Mouse (Mus musculus): ENCODE results near the gene Glod4. TPM values are rescaled to one million over a fixed set of nuclear protein-coding genes. Genes with fewer than 3 reads are reported as not detected.

The Glod4 gene
- total and polyA plus RNA-seq, 3 experiments = 121 to 190 (median 161) TPM

- no peak for TF ChIP-seq USF1 (IDR thresholded peaks at IDR 0.05; ENCODE audit: low read depth, low read length)
- no peak for TF ChIP-seq E2F4 (IDR thresholded peaks at IDR 0.05; ENCODE audit: insufficient replicate concordance, low read depth, low read length)
- TF ChIP-seq JUN (IDR thresholded peaks at IDR 0.05; ENCODE audit: insufficient read depth, low read depth, low read length) = no peak
- TF ChIP-seq IRF4 (IDR thresholded peaks at IDR 0.05; ENCODE audit: low read depth, low read length) = no peak
- TF ChIP-seq HCFC1 (IDR thresholded peaks at IDR 0.05; ENCODE audit: low read depth, low read length) = no peak
- no peak for TF ChIP-seq USF2 (conservative IDR thresholded peaks at IDR 0.05; ENCODE audit: low read depth, low read length)
- no peak for TF ChIP-seq TBP (conservative IDR thresholded peaks at IDR 0.05; ENCODE audit: low read depth, low read length)
- no peak for TF ChIP-seq BHLHE40 (IDR thresholded peaks at IDR 0.05; ENCODE audit: low read depth, low read length)
- TF ChIP-seq MAFK (IDR thresholded peaks at IDR 0.05; ENCODE audit: insufficient replicate concordance, low read length) = no peak
- no peak for TF ChIP-seq TCF12 (IDR thresholded peaks at IDR 0.05; ENCODE audit: low read depth, low read length)
- TF ChIP-seq RAD21 (IDR thresholded peaks at IDR 0.05; ENCODE audit: low read depth, low read length) = no peak
- no peak for TF ChIP-seq POLR2AphosphoS2 (IDR thresholded peaks at IDR 0.05; ENCODE audit: low read depth, low read length)
- TF ChIP-seq NELFE (IDR thresholded peaks at IDR 0.05; ENCODE audit: low read depth, low read length) = no peak
- TF ChIP-seq ZNF384 (IDR thresholded peaks at IDR 0.05; ENCODE audit: low read depth, low read length) = no peak
- no peak for TF ChIP-seq ZMIZ1 (IDR thresholded peaks at IDR 0.05; ENCODE audit: low read depth, low read length)
- no peak for TF ChIP-seq MYC (IDR thresholded peaks at IDR 0.05; ENCODE audit: low read depth, low read length)
- TF ChIP-seq MAX (IDR thresholded peaks at IDR 0.05; ENCODE audit: low read length) = no peak
- peaks cover 0 to 10% of the 10 kb centered on the region in 2 experiments; a peak in 2 of 4 replicates for H3K4me1 ChIP-seq (ENCODE audit: control insufficient read depth in 1 of 2, insufficient read depth in 2 of 2)
- H3K4me2 ChIP-seq (ENCODE audit: insufficient read depth, low read depth, poor library complexity, severe bottlenecking) = no peak overlapping the region
- H3K36me3 ChIP-seq (replicated peaks in 1 of 2; ENCODE audit: control insufficient read depth in 1 of 2, insufficient read depth in 1 of 2, low read length in 1 of 2) = peaks cover 35 to 90% of the 10 kb centered on the region in 2 experiments
- no peak overlapping the region for H3K9ac ChIP-seq (ENCODE audit: insufficient read depth, low read depth)
- dilution Hi-C loops (cut with MboI; ENCODE audit: extremely low pct_ligation_motif_present, extremely low pct_unique_long_range_greater_than_20kb, low sequenced_read_pairs) (no loop called here), in situ Hi-C loops (cut with MboI; ENCODE audit: low pct_ligation_motif_present, low pct_unique_long_range_greater_than_20kb, low sequenced_read_pairs) (no loop called here)
- no peaks in the 10 kb centered on the region for H3K79me2 ChIP-seq (replicated peaks; ENCODE audit: control insufficient read depth, extremely low read depth, insufficient read depth, poor library complexity, severe bottlenecking)
- no peak overlapping the region for H3K27ac ChIP-seq (ENCODE audit: insufficient read depth, low read depth)
- H3K4me3 ChIP-seq (replicated peaks in 1 of 3; ENCODE audit: low read depth in 2 of 3, low read length in 2 of 3, poor library complexity in 1 of 3) = no peak overlapping the region
- H3K27me3 ChIP-seq (replicated peaks) = no peaks in the 10 kb centered on the region
- H3K9me3 ChIP-seq (replicated peaks; ENCODE audit: low read length) = no peaks in the 10 kb centered on the region
- no peak for DNase-seq (ENCODE audit: extremely low read depth)
These were observed 155.0 kb downstream of the Glod4 start for GRCm38 (mm10) chr11:76088506-76088905.

DNA sequence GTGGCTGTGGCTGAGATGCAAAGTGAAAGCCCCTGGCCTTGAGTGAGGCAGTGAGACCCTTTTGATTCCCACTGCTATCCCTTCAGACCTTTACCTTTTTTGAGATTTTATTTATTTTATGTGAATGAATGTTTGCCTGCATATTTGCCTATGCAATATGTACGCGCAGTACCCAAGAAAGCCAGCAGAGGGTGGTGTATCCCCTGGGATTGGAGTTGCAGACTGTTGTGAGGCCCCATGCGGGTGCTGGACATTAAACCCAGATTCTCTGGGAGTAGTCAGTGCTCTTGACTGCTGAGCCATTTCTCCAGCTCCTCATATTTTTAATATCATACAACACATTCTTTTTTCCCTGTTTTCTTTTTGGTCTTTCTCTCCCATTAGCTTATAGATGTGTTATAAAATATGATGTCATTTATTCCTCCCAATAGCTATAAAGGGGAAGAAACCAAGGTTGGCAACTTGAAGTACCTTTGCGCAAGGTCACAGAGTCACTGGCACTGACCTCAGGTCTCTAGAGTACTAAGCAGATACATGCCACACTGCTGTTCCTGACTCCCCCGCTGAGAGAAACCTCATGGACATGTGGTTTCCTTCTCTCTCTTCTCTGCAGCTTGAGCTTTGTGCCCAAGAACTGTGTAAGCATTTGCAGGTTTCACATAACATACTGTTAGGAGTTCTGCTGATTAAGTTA lies 157.5 kb downstream of the Glod4 start:
- in situ Hi-C loops (cut with MboI; ENCODE audit: low pct_ligation_motif_present, low pct_unique_long_range_greater_than_20kb, low sequenced_read_pairs) (no loop called here), dilution Hi-C loops (cut with MboI; ENCODE audit: extremely low pct_ligation_motif_present, extremely low pct_unique_long_range_greater_than_20kb, low sequenced_read_pairs) (no loop called here)
- Histone ChIP-seq H3K79me2 (replicated peaks; ENCODE audit: control insufficient read depth, extremely low read depth, insufficient read depth, poor library complexity, severe bottlenecking) (no peaks in the 10 kb centered on the region), H3K9ac (ENCODE audit: insufficient read depth, low read depth) (no peak overlapping the region), H3K9me3 (replicated peaks; ENCODE audit: low read length) (no peaks in the 10 kb centered on the region), H3K4me3 (replicated peaks in 1 of 3; ENCODE audit: low read depth in 2 of 3, low read length in 2 of 3, poor library complexity in 1 of 3) (no peak overlapping the region), H3K4me1 (ENCODE audit: control insufficient read depth in 1 of 2, insufficient read depth in 2 of 2) (peaks cover 0 to 10% of the 10 kb centered on the region in 2 experiments; a peak in 2 of 4 replicates), H3K27ac (ENCODE audit: insufficient read depth, low read depth) (no peak overlapping the region), H3K4me2 (ENCODE audit: insufficient read depth, low read depth, poor library complexity, severe bottlenecking) (no peak overlapping the region), H3K27me3 (replicated peaks) (no peaks in the 10 kb centered on the region), H3K36me3 (replicated peaks in 1 of 2; ENCODE audit: control insufficient read depth in 1 of 2, insufficient read depth in 1 of 2, low read length in 1 of 2) (peaks cover 34 to 87% of the 10 kb centered on the region in 2 experiments)
- DNase-seq (ENCODE audit: extremely low read depth) = peak; percentile 51
- TF ChIP-seq SMC3 (IDR thresholded peaks at IDR 0.05; ENCODE audit: low read depth, low read length) (peak; percentile 82), CTCF (conservative IDR thresholded peaks at IDR 0.05 in 1 of 2, IDR thresholded peaks at IDR 0.05 in 1 of 2; ENCODE audit: low read depth in 2 of 2, low read length in 2 of 2) (peak; percentile 88 to 89), MXI1 (IDR thresholded peaks at IDR 0.05; ENCODE audit: low read depth, low read length) (no peak), GABPA (IDR thresholded peaks at IDR 0.05; ENCODE audit: insufficient replicate concordance, low read depth, low read length) (no peak), TCF12 (IDR thresholded peaks at IDR 0.05; ENCODE audit: low read depth, low read length) (no peak), ZNF384 (IDR thresholded peaks at IDR 0.05; ENCODE audit: low read depth, low read length) (no peak), KAT2A (IDR thresholded peaks at IDR 0.05; ENCODE audit: insufficient replicate concordance, low read length) (no peak), NRF1 (IDR thresholded peaks at IDR 0.05; ENCODE audit: low read depth, low read length) (no peak), POLR2AphosphoS2 (IDR thresholded peaks at IDR 0.05; ENCODE audit: low read depth, low read length) (no peak), NELFE (IDR thresholded peaks at IDR 0.05; ENCODE audit: low read depth, low read length) (no peak), USF2 (conservative IDR thresholded peaks at IDR 0.05; ENCODE audit: low read depth, low read length) (no peak), RAD21 (IDR thresholded peaks at IDR 0.05; ENCODE audit: low read depth, low read length) (peak; percentile 76), ZKSCAN1 (IDR thresholded peaks at IDR 0.05; ENCODE audit: borderline replicate concordance, low read depth, low read length) (no peak), HCFC1 (IDR thresholded peaks at IDR 0.05; ENCODE audit: low read depth, low read length) (no peak), EP300 (IDR thresholded peaks at IDR 0.05; ENCODE audit: low read length) (no peak), MAZ (IDR thresholded peaks at IDR 0.05; ENCODE audit: low read depth, low read length) (no peak), ZC3H11A (IDR thresholded peaks at IDR 0.05; ENCODE audit: low read depth, low read length) (no peak), IRF4 (IDR thresholded peaks at IDR 0.05; ENCODE audit: low read depth, low read length) (no peak), MEF2A (IDR thresholded peaks at IDR 0.05; ENCODE audit: borderline replicate concordance, low read depth, low read length) (no peak), POLR2A (IDR thresholded peaks at IDR 0.05; ENCODE audit: low read depth, low read length) (no peak), ELF1 (IDR thresholded peaks at IDR 0.05; ENCODE audit: low read depth, low read length) (no peak)

Data from CH12.LX (cell line).